Mouse (Mus musculus) gastrocnemius, postnatal 36 days (tissue): Measurements from ENCODE around the gene Rab11a. TPM values are rescaled to one million over a fixed set of nuclear protein-coding genes. Genes with fewer than 3 reads are reported as not detected.
A peak's percentile ranks its signal among the peaks of the same experiment; 100 is the strongest.
"Not testable (repeated sequence)": the region's sequence is repeated elsewhere in the genome, so short reads cannot be mapped to it uniquely, and the experiment has no call there.

Experiments used
- DNase-seq, 2 experiments: peaks; one replicate each; pipeline ENCODE4 v3.0.0; 2022
- intact Hi-C: fragments of 180-260 bp; cut with DNase I; formaldehyde crosslinking; loops from one replicate; pipeline ENCODE4 v1.15.1; 2025
- microRNA-seq, 2 experiments: library from miRNA; unstranded; fragments of <30 nt; microRNA quantifications; one replicate each; pipeline ENCODE4 v1.2.0; 2021
- total RNA-seq, 2 experiments: library from RNA; stranded (reverse); gene quantifications; 2 replicates each; pipeline ENCODE4 v1.2.3; 2021

The Rab11a gene
- total RNA-seq, 2 experiments from 2014 or later = 89.1 to 95.6 TPM

DNA sequence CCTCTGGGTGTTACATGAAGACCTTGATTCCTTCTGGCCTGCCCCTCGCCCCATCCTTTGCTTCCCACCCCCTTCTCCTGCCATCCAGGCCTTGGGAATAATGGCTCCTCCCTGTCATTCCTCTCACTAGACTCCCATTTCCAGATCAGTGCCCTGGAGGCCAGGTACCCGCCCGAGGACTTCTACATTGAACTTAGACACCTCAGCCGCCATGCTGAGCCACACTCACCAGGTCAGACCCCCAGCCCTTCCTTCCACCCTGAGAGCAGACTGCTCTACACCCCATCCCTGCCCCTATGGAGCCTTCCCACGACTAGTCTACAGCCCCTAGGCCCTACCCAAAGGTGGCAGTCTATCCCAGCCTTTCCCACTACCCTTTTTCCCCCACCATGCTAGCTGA is 39.9 kb downstream of the Rab11a start:
- intact Hi-C loops = no loop called here
- DNase-seq = no peak

DNA sequence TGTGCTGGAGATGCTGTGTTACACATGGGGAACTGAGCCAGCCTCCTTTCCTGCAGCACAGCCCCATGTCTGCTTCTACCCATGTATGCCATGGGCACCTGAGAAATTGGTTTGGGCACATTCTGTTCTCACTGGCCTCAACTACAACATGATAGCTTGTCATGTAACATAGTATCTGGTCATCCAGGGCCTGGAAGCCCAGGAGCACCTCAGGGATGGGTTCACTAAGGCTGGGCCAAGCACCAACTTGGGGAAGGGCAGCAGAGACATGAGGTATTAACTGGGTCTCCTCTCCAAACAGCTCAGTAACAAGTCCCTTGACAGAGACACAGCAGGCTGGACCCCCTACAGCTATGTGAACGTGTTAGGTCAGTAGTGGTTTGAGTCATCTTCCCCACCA is 40.6 kb downstream of the Rab11a start:
- intact Hi-C loops = no loop called here
- no peak for DNase-seq

- intact Hi-C loops = no loop called here
- DNase-seq = peak in 1 of 2 experiments; percentile 18
Observed at GRCm38 (mm10) chr9:64696404-64696803, 41.2 kb downstream of the Rab11a start.

- no peak for DNase-seq
- intact Hi-C loops = no loop called here
Observed at GRCm38 (mm10) chr9:64695266-64695665, 42.3 kb downstream of the Rab11a start.

- no peak for DNase-seq
- intact Hi-C loops = no loop called here
Observed at GRCm38 (mm10) chr9:64693094-64693493, 44.5 kb downstream of the Rab11a start.

GRCm38 (mm10) chr9:64691176-64691575 is 46.4 kb downstream of the Rab11a start:
- intact Hi-C loops = no loop called here
- no peak for DNase-seq

DNA sequence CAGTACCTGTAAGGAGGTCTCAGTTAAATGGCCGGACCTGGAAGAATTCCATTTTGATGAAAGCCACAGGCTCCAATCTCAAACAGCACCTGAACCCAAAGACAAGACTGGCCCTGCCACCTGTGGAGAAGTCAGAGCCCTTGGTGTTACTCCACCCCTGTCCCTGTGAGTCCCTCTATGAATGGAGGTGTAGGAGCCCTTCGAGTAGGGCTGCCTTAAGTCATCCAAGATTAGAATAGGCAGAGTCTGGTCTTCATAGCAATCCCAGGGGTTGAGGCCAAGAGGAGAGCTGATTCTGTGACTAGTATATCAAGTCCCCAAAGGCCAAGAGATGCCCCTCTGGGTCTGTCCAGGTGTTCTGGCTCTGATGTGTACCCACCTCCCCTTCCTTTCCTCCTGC is 46.8 kb downstream of the Rab11a start:
- intact Hi-C loops = no loop called here
- no peak for DNase-seq

DNA sequence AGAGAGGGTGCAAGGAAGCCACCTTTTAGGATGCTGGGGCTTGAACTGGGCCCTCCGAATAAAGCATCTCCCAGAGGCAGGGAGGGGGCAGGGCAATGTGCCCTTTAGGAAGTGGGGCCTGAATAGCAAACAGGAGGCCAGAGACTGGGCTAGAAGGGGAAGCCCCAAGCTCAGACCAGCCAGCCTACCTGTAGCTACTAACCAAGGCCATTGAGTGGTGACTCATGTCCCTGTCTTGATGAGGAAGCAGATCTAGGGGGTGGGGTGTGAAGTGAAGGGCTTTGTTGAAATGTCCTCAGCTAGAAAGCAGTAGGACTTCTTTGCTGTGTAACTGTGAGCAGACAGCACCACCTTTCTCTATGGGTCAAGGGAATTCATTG is 49.6 kb downstream of the Rab11a start:
- no peak for DNase-seq
- intact Hi-C loops = no loop called here

GRCm38 (mm10) chr9:64687122-64688014 is 50.2 kb downstream of the Rab11a start:
- intact Hi-C loops = no loop called here
- no peak for DNase-seq

GRCm38 (mm10) chr9:64671341-64672319 is 65.9 kb downstream of the Rab11a start:
- DNase-seq, intact Hi-C loops: not testable (repeated sequence)

GRCm38 (mm10) chr9:64668001-64668400 is 69.6 kb downstream of the Rab11a start:
- DNase-seq = no peak
- intact Hi-C loops = no loop called here

GRCm38 (mm10) chr9:64667513-64667912 is 70.0 kb downstream of the Rab11a start:
- intact Hi-C loops = no loop called here
- DNase-seq = no peak

DNA sequence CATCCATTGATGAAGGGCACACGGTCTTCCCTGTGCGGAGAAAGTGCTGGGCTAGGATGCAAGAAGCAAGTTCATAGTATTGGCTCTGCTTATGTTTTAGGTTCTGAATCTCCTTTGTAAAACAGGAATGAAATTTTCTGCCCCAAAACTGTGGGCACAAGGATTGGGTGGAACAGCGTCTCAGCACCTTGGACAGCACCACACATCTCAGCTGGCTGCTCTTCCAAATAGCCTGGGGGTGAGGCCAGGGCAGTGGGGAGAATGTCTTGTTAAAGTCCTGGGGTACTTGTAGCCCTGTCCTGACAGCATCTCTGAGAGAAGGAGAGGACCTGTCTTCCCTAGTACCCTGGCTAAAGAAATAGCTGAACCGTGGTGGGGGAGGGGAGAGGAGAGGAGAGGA is 71.0 kb downstream of the Rab11a start:
- intact Hi-C loops = no loop called here

More for the DNA sequence above, 71.0 kb downstream of the Rab11a start:
- DNase-seq = no peak

Small RNA genes lying within 50 kb of the gene (microRNA-seq; reads per million reads assigned to microRNA genes)
- gene Gm47308 = 0 reads per million in 2 experiments

Other genes with a start within 250 kb of the Rab11a start
- gene Dennd4a, start 73.6 kb upstream of the Rab11a start, total RNA-seq = 1 to 10 TPM; 2.6 to 3.5 TPM
- under 1 TPM in 1 of 2 experiments, not detected in 1; 0.05 TPM for gene Slc24a1, start 213.8 kb upstream of the Rab11a start, total RNA-seq
- 10 to 100 TPM; 16.0 to 16.3 TPM for gene Ints14, start 223.1 kb upstream of the Rab11a start, total RNA-seq